Mouse (Mus musculus): ENCODE data around the gene Mtcl1.
"Not testable (repeated sequence)": the region's sequence is repeated elsewhere in the genome, so short reads cannot be mapped to it uniquely, and the experiment has no call there.

Gene Mtcl1

DNA sequence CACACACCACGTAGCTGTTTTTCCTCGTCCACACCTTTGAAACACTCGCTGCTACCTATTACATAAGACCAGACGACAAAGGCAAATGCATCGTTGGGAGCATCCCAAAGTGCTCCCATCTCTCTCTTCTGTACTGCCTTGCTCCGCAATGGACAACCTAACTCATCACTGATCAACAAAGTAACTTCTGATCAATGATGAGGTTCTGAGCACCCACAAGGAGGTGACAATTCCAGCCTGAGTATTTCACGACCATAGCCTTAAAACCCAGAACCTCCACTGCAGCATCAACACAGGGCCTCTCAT lies 2.6 kb downstream of the Mtcl1 start:
- no peak for DNase-seq

GRCm38 (mm10) chr17:66446196-66447006 lies 3.1 kb downstream of the Mtcl1 start:
- no peak for DNase-seq

DNA sequence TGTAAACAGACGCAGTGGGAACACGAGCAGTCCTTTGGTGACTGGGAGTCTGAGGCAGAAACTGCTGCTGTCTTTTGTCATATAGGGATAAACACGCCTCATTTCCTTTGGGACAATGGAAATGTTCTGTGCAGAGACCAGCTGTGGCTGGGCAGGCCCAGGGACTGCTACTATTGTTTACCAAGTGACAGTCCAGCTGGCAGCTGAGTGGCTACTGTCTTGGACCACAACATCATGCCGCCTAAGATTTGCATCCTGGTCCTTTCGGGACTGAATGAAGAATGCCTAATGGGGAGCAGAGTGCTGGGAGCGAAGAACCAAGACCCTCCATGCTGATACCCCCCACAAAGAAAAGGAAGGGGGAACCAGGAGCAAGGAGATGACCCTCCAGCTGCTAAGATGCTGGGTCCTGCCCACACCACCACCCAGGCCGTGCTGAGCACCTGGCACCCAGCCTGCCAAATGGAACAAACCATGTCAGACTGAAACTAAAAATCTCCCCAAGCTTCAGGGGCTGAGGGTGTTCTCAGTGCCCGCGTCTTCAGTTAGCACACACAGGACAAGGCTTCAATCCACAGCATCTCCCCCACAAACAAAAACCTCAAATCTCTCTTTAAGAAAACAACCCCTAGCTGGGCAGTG lies 5.4 kb downstream of the Mtcl1 start:
- no peak for DNase-seq

GRCm38 (mm10) chr17:66439888-66440287 lies 9.7 kb downstream of the Mtcl1 start:
- no peak for DNase-seq

DNA sequence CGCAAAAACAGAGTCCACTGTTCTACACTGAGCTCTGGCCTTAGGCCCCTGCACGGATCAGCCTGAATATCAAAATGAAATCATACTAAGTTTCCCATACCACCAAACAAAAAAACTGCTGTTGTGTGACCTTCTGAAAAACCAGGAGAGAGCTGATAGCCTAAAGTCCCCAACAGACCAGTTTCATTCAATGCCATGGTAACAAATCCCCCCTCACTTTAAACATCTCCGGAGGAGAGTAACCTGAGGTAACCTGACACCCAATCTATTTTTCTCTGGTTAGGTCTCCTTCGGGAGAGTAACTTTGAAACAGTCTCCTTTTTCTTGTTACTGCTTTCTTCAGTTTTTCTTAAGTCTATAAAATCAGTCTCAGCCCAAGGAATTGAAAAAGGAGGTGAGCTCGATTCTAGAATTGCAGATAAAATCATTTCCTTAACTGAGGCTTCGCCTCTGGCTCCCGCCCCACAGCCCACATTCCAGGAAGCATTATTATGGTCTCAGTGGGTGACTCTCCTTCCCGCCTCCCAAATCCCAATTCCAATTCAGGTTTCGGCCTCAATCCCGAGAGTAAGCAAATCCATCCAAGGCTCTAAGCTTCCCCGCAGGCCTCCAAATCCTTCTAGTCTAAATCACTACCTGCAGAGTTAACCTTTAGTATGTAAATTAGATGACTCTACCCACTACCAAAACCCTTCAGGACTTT lies 10.3 kb downstream of the Mtcl1 start:
- no peak for DNase-seq

DNA sequence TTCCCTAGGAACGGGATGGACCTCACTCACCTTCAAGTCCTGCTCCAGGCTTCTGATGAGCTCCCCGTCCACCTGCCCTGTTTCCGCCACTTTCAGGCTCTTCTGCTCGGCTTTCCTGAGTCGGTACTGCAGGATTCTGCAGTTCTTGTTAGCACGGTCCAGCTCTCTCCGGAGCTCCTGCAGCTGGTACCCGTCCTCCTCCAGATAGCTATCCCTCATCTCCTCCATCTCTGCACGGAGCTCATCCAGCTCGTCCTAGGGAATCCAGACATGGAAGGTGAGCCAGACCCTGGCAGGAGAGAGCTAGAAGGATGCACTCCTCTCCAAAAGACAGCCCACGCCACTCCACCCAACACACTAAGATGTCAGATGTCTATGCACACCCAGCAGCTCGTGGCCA lies 11.4 kb downstream of the Mtcl1 start:
- DNase-seq: no peak

DNA sequence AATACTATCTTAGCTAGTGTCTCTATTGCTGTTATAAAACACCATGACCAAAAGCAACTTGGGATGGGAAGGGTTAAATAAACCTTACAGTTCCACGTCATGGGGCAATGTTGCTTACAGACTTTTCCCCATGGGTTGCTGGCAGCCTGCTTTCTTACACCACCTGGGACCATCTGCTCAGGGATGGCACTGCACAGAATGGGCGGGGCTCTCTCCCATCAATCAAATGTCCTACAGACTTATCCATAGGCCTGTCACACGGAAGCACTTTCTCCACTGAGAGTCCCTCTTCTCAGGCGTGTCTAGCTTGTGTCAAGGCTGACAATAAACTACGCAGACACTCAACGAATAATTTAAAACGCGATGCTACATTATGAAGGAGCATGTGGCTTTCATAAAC lies 12.7 kb downstream of the Mtcl1 start:
- no peak for DNase-seq

- no peak for DNase-seq
Measured at GRCm38 (mm10) chr17:66435982-66436381, 13.6 kb downstream of the Mtcl1 start.

GRCm38 (mm10) chr17:66435007-66435406 lies 14.5 kb downstream of the Mtcl1 start:
- DNase-seq: no peak

- no peak for DNase-seq
Measured at GRCm38 (mm10) chr17:66434566-66434965, 15.0 kb downstream of the Mtcl1 start.

GRCm38 (mm10) chr17:66424601-66425000 lies 24.9 kb downstream of the Mtcl1 start:
- DNase-seq: not testable (repeated sequence)

DNA sequence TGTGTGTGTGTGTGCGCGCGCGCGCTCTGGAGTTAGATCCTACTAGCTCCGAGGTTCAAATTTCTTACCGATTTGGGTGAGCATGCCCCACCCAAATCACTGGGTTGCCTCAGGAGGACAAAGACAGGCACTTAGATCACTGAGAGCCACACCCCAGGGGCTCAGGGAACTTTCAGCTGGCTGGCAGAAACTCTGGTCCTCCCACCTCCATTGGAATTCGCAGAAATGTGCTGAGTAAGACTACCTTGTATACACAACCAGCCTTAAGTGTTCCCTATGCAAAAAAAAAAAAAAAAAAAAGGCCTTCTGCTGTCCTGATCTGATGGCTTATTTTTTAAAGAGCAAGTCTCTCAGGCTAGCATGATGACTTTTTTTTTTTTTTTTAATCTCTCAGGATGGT lies 30.1 kb downstream of the Mtcl1 start:
- no peak for DNase-seq

DNA sequence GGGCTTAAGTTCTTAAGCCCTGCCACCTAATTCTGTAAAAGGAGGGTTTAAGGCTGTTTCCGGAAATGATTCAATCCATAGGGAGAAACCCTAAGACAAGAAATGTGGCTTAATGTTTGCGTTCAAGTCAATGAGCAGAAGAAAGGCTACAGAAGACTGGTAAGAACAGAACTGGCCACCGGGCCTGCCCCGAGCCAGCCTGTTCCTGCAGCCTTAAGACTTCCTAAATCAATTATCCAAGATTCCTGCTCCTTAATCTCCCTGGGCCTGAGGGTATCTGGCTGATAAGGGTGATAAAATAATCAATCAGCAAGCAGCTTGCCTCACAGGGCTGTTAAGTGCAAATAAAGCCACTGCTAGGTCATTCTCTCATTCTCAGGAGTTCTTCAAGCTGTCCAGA lies 31.8 kb downstream of the Mtcl1 start:
- DNase-seq: no peak

GRCm38 (mm10) chr17:66417329-66417728 lies 32.2 kb downstream of the Mtcl1 start:
- no peak for DNase-seq

GRCm38 (mm10) chr17:66416841-66417313 lies 32.7 kb downstream of the Mtcl1 start:
- DNase-seq: no peak

GRCm38 (mm10) chr17:66416436-66416835 lies 33.1 kb downstream of the Mtcl1 start:
- no peak for DNase-seq

- DNase-seq: no peak
Measured at GRCm38 (mm10) chr17:66414331-66414730, 35.2 kb downstream of the Mtcl1 start.

DNA sequence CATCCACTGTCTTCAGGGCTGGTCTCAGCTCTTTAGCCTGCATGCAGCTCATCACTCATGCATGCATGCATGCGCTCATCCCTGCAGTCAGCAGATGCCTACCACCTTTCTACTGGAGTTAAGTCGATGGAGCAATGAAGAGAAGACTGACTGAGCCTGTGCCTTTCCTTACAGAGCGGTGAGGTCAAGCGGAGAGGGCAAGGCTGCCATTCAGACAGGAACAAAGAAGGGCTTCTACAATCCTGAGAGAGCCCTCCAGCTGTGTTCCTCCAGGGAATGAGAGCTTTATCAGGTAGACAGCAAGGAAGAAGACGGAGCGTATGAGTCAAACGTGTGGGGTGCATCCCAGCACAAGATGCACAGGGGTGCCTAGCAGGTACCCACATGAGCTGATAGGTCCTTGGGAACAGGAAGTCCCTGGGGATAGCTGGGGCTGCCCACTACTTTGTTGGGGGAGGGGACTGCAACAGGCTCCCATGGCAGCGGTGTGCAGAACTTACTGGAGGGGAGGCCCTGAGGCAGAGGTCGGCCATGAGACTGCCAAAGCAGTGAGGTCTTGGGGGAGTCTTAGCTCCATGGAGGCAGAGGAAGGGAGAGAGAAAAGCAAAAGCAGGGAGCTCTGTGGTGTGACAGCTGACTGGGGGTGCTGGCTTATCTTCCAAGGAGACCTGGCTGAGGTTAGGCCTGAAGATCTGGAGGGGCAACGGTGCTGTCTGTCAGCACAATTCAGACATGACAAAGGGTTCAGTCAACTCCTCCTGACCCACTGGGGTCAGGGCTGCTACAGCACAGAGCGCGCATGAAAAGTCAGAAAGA lies 37.2 kb downstream of the Mtcl1 start:
- DNase-seq: no peak

- no peak for DNase-seq
Measured at GRCm38 (mm10) chr17:66410884-66411426, 38.6 kb downstream of the Mtcl1 start.

- no peak for DNase-seq
Measured at GRCm38 (mm10) chr17:66409070-66409605, 40.4 kb downstream of the Mtcl1 start.

DNA sequence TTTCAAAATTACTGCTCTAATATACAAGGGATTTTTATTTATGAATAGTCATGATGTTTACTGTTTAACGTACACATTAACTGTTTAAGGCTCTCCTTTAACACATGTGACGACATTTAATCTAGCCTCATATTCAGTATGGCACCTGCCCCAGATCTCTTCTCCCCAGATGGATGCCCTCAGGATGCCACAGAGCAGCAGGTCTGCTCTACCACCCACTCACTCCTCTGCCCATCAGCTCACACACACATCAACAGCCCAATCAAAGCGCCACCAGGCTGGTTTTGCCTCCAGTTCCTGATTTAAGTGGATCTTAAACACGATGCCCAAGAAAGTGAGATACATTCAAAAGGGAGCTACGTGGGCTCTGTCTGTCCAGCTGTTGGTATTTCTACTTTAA lies 41.1 kb downstream of the Mtcl1 start:
- DNase-seq: no peak

DNA sequence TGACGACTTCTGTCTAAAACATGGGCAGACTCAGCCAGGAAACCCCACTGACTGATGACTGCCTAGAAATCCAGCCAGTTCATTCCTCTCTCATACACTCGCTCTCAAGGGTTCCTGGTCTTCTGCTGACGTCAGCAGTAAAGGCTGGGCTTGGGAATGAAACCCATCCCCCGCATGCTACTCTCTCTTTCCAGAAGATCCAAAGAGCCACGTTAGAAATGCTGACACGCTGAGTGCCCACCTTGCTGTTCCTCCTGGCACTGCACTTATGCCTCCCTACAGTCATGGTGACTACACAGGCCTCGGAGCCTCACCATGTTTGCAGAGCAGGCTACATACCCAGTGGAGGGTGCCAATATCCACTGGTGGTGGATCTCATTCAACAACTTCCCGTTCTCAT lies 41.7 kb downstream of the Mtcl1 start:
- no peak for DNase-seq

- no peak for DNase-seq
Measured at GRCm38 (mm10) chr17:66405601-66406000, 43.9 kb downstream of the Mtcl1 start.
